Mouse (Mus musculus): Measurements from ENCODE around the gene Abhd17b.
"Not testable (repeated sequence)": the region's sequence is repeated elsewhere in the genome, so short reads cannot be mapped to it uniquely, and the experiment has no call there.

Abhd17b gene

GRCm38 (mm10) chr19:21653172-21653981 lies at the start of gene Abhd17b:
Gene Abhd17b (plus strand): TSS chr19:21653185.
- peak; percentile 70 for DNase-seq

- no peak for DNase-seq
These were observed 49.1 kb upstream of the Abhd17b start for GRCm38 (mm10) chr19:21603836-21604235.

GRCm38 (mm10) chr19:21605294-21605693 lies 47.7 kb upstream of the Abhd17b start:
- no peak for DNase-seq

- DNase-seq = no peak
These were observed 42.7 kb upstream of the Abhd17b start for GRCm38 (mm10) chr19:21610240-21610639.

- no peak for DNase-seq
These were observed 41.7 kb upstream of the Abhd17b start for GRCm38 (mm10) chr19:21611297-21611696.

GRCm38 (mm10) chr19:21611725-21612575 lies 41.0 kb upstream of the Abhd17b start:
- DNase-seq = no peak

- no peak for DNase-seq
These were observed 37.2 kb upstream of the Abhd17b start for GRCm38 (mm10) chr19:21615801-21616200.

- no peak for DNase-seq
These were observed 29.4 kb upstream of the Abhd17b start for GRCm38 (mm10) chr19:21623410-21624147.

- DNase-seq = no peak
These were observed 28.8 kb upstream of the Abhd17b start for GRCm38 (mm10) chr19:21624148-21624535.

GRCm38 (mm10) chr19:21626271-21626988 lies 26.6 kb upstream of the Abhd17b start:
- no peak for DNase-seq

- DNase-seq = not testable (repeated sequence)
These were observed 24.5 kb upstream of the Abhd17b start for GRCm38 (mm10) chr19:21628440-21628839.

GRCm38 (mm10) chr19:21629030-21629429 lies 24.0 kb upstream of the Abhd17b start:
- no peak for DNase-seq

- peak; percentile 17 for DNase-seq
These were observed 23.5 kb upstream of the Abhd17b start for GRCm38 (mm10) chr19:21629501-21629900.

GRCm38 (mm10) chr19:21630656-21631331 lies 22.2 kb upstream of the Abhd17b start:
- peak; percentile 18 for DNase-seq

GRCm38 (mm10) chr19:21635406-21635805 lies 17.6 kb upstream of the Abhd17b start:
- no peak for DNase-seq

- DNase-seq = peak; percentile 23
These were observed 16.1 kb upstream of the Abhd17b start for GRCm38 (mm10) chr19:21636907-21637306.

GRCm38 (mm10) chr19:21637672-21638071 lies 15.3 kb upstream of the Abhd17b start:
- no peak for DNase-seq

- DNase-seq = no peak
These were observed 9.1 kb upstream of the Abhd17b start for GRCm38 (mm10) chr19:21643935-21644334.

- DNase-seq = no peak
These were observed 7.7 kb upstream of the Abhd17b start for GRCm38 (mm10) chr19:21645301-21645700.

- DNase-seq = no peak
These were observed 6.8 kb upstream of the Abhd17b start for GRCm38 (mm10) chr19:21646142-21646541.

- no peak for DNase-seq
These were observed 1.3 kb upstream of the Abhd17b start for GRCm38 (mm10) chr19:21651664-21652063.
